16 mouse cellular contexts compared by ENCODE assay signal in the genomic region with DNA sequence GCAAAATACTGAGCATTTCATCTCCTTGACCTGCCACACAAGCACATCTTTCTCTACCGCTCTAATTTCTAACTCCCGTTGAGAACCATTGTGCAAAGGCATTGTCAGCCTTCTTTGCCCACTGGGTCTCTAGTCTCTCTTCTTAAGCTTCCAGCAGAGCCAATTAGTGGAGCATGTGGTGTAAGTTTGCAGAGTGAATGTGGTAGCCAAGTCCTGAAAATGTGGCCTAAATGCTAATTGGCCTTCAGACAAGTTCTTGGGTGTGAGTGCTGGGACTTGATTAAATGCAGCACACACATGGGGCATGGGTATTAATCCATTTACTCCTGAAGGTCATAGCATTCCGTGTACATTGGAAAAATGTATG.
DNase-seq lines count a peak whose midpoint lies in the region; ATAC-seq lines count a peak whose summit lies in the region.
"Had no signal": no experiment of that assay in that cellular context is flagged by ENCODE, and none has a peak within 500 bp of the region (broad histone marks: within the 10 kb centered on the region; RNA-seq: fewer than 3 reads in every experiment).

No protein-coding gene starts in this region.

- no peaks in the 10 kb centered on the region for H3K36me3 ChIP-seq in midbrain, embryonic 12.5 days
- H3K36me3 ChIP-seq in midbrain, embryonic 15.5 days (replicated peaks) = no peaks in the 10 kb centered on the region
- H3K36me3 ChIP-seq in forebrain, embryonic 10.5 days (replicated peaks) = no peaks in the 10 kb centered on the region
- no peaks in the 10 kb centered on the region for H3K36me3 ChIP-seq in midbrain, embryonic 14.5 days (ENCODE audit: control insufficient read depth, insufficient read depth, low read length)
- H3K36me3 ChIP-seq: embryonic facial prominence, embryonic 13.5 days; limb, embryonic 15.5 days; stomach, embryonic 15.5 days had no signal

- H3K27ac ChIP-seq in midbrain, embryonic 12.5 days (replicated peaks) = no peak overlapping the region
- H3K27ac ChIP-seq in midbrain, embryonic 15.5 days = no peak overlapping the region
- no peak overlapping the region for H3K27ac ChIP-seq in forebrain, embryonic 10.5 days
- H3K27ac ChIP-seq in midbrain, embryonic 14.5 days (replicated peaks; ENCODE audit: low read depth, low read length) = no peak overlapping the region
- H3K27ac ChIP-seq: embryonic facial prominence, embryonic 13.5 days; limb, embryonic 15.5 days; stomach, embryonic 15.5 days had no signal

- 0 out of 2 replicates have a peak, but pooled peaks have one; percentile 47 for ATAC-seq in midbrain, embryonic 12.5 days (ENCODE audit: low FRiP score, low read depth)
- ATAC-seq in midbrain, embryonic 15.5 days (replicated peaks) = no peak
- ATAC-seq in midbrain, embryonic 14.5 days (ENCODE audit: low FRiP score, low TSS enrichment) = no peak

- no peak overlapping the region for H3K9ac ChIP-seq in midbrain, embryonic 12.5 days (replicated peaks)
- no peak overlapping the region for H3K9ac ChIP-seq in midbrain, embryonic 15.5 days
- no peak overlapping the region for H3K9ac ChIP-seq in midbrain, embryonic 14.5 days (replicated peaks; ENCODE audit: low read length)
- H3K9ac ChIP-seq: embryonic facial prominence, embryonic 13.5 days; limb, embryonic 15.5 days; lung, embryonic 14.5 days; stomach, embryonic 15.5 days had no signal

- DNase-seq in frontal cortex, adult 2 months (ENCODE audit: extremely low spot score in 1 of 2, low spot score in 1 of 2) = peak; percentile 17 to 30
- no peak for DNase-seq in frontal cortex, postnatal 25 days (ENCODE audit: low spot score in 2 of 2)
- DNase-seq in forebrain, embryonic 10.5 days (ENCODE audit: extremely low spot score, low spot score) = peak; percentile 50
- DNase-seq in midbrain, embryonic 14.5 days = peak; percentile 25
- DNase-seq in T-cell, adult 2 months (ENCODE audit: low spot score) = no peak
- no peak for DNase-seq in urinary bladder, postnatal 25 days (ENCODE audit: low spot score)
- DNase-seq: adrenal gland, adult 2 months; gastrocnemius, postnatal 36 days; heart, postnatal 10 days; kidney, adult 18-20 months; lung, embryonic 14.5 days had no signal

- no peaks in the 10 kb centered on the region for H3K9me3 ChIP-seq in midbrain, embryonic 12.5 days
- H3K9me3 ChIP-seq in midbrain, embryonic 15.5 days = no peaks in the 10 kb centered on the region
- no peaks in the 10 kb centered on the region for H3K9me3 ChIP-seq in forebrain, embryonic 10.5 days
- H3K9me3 ChIP-seq in midbrain, embryonic 14.5 days (ENCODE audit: control insufficient read depth, low read length) = no peaks in the 10 kb centered on the region
- H3K9me3 ChIP-seq: embryonic facial prominence, embryonic 13.5 days; limb, embryonic 15.5 days; stomach, embryonic 15.5 days had no signal

- WGBS in midbrain, embryonic 12.5 days = 14% methylated on average over 3 of the region's 3 CpGs
- WGBS in midbrain, embryonic 15.5 days = 13% methylated on average over 3 of the region's 3 CpGs
- whole genome bisulfite sequencing in forebrain, embryonic 10.5 days = 6% methylated on average over 3 of the region's 3 CpGs
- WGBS in midbrain, embryonic 14.5 days = 21% methylated on average over 3 of the region's 3 CpGs

- no peaks in the 10 kb centered on the region for H3K27me3 ChIP-seq in midbrain, embryonic 12.5 days
- no peaks in the 10 kb centered on the region for H3K27me3 ChIP-seq in midbrain, embryonic 15.5 days (replicated peaks)
- peaks cover 54% of the 10 kb centered on the region for H3K27me3 ChIP-seq in forebrain, embryonic 10.5 days (ENCODE audit: poor library complexity, severe bottlenecking)
- H3K27me3 ChIP-seq in midbrain, embryonic 14.5 days (ENCODE audit: control insufficient read depth, insufficient read depth, low read length) = no peaks in the 10 kb centered on the region
- H3K27me3 ChIP-seq: embryonic facial prominence, embryonic 13.5 days; limb, embryonic 15.5 days; stomach, embryonic 15.5 days had no signal

- H3K4me3 ChIP-seq in midbrain, embryonic 12.5 days = no peak overlapping the region
- no peak overlapping the region for H3K4me3 ChIP-seq in midbrain, embryonic 15.5 days
- no peak overlapping the region for H3K4me3 ChIP-seq in forebrain, embryonic 10.5 days
- no peak overlapping the region for H3K4me3 ChIP-seq in midbrain, embryonic 14.5 days (replicated peaks; ENCODE audit: low read depth, low read length)
- H3K4me3 ChIP-seq: embryonic facial prominence, embryonic 13.5 days; limb, embryonic 15.5 days; stomach, embryonic 15.5 days had no signal

- no peaks in the 10 kb centered on the region for H3K4me1 ChIP-seq in midbrain, embryonic 12.5 days
- no peaks in the 10 kb centered on the region for H3K4me1 ChIP-seq in midbrain, embryonic 15.5 days
- peaks cover 31% of the 10 kb centered on the region for H3K4me1 ChIP-seq in forebrain, embryonic 10.5 days
- H3K4me1 ChIP-seq in midbrain, embryonic 14.5 days (ENCODE audit: control insufficient read depth, insufficient read depth, low read length) = no peaks in the 10 kb centered on the region
- H3K4me1 ChIP-seq: embryonic facial prominence, embryonic 13.5 days; limb, embryonic 15.5 days; stomach, embryonic 15.5 days had no signal

- no peak overlapping the region for H3K4me2 ChIP-seq in midbrain, embryonic 12.5 days (replicated peaks)
- no peak overlapping the region for H3K4me2 ChIP-seq in midbrain, embryonic 15.5 days
- H3K4me2 ChIP-seq in midbrain, embryonic 14.5 days (ENCODE audit: low read length) = no peak overlapping the region
- H3K4me2 ChIP-seq: embryonic facial prominence, embryonic 13.5 days; limb, embryonic 15.5 days; lung, embryonic 14.5 days; stomach, embryonic 15.5 days had no signal

Comparison
In these comparisons a context has a peak if more than half of its experiments do, and no peak if none do; other contexts are left out.
1. DNase-seq: peak in frontal cortex, adult 2 months (2 of 2), forebrain, embryonic 10.5 days (single experiment) and midbrain, embryonic 14.5 days (single experiment); none in frontal cortex, postnatal 25 days (0 of 2), T-cell, adult 2 months (single experiment) and urinary bladder, postnatal 25 days (single experiment).